Comparison of ENCODE assay signal across 11 mouse cellular contexts in genomic region chr9:43699417-43700225, GRCm38 (mm10). TPM values are rescaled to one million over a fixed set of nuclear protein-coding genes. Genes with fewer than 3 reads are reported as not detected.
DNase-seq lines count a peak whose midpoint lies in the region; ATAC-seq lines count a peak whose summit lies in the region.
"Had no signal": no experiment of that assay in that cellular context is flagged by ENCODE, and none has a peak within 500 bp of the region (broad histone marks: within the 10 kb centered on the region; RNA-seq: fewer than 3 reads in every experiment).

No protein-coding gene starts in this region.

- no peaks in the 10 kb centered on the region for H3K36me3 ChIP-seq in neural tube, embryonic 11.5 days (ENCODE audit: control insufficient read depth, insufficient read depth, low read length)
- no peaks in the 10 kb centered on the region for H3K36me3 ChIP-seq in forebrain, embryonic 15.5 days
- H3K36me3 ChIP-seq in kidney, embryonic 15.5 days, result no peaks in the 10 kb centered on the region
- H3K36me3 ChIP-seq: liver, embryonic 15.5 days had no signal

- H3K27me3 ChIP-seq in neural tube, embryonic 11.5 days (ENCODE audit: control insufficient read depth, insufficient read depth, low read length), result no peaks in the 10 kb centered on the region
- H3K27me3 ChIP-seq in forebrain, embryonic 15.5 days, result no peaks in the 10 kb centered on the region
- no peaks in the 10 kb centered on the region for H3K27me3 ChIP-seq in kidney, embryonic 15.5 days
- H3K27me3 ChIP-seq: liver, embryonic 15.5 days had no signal

- peak; percentile 59 for DNase-seq in neural tube, embryonic 11.5 days (ENCODE audit: low spot score)
- no peak for DNase-seq in neural tube, embryonic 10.5 days (ENCODE audit: extremely low spot score, low spot score)
- DNase-seq in layer of hippocampus, postnatal 10 days (ENCODE audit: low spot score in 2 of 2), result peak; percentile 56 to 74
- DNase-seq in retina, postnatal 1 day, result peak; percentile 70
- no peak for DNase-seq in frontal cortex, postnatal 10 days (ENCODE audit: low spot score in 2 of 2)
- DNase-seq: cerebellum, adult 11-12 months; heart, postnatal 4 days; thymus, postnatal 25 days had no signal

- H3K4me2 ChIP-seq in neural tube, embryonic 11.5 days (ENCODE audit: low read depth), result no peak overlapping the region
- peak overlapping the region; percentile 15; the same call in 1 of the 2 replicates for H3K4me2 ChIP-seq in forebrain, embryonic 15.5 days (replicated peaks)
- H3K4me2 ChIP-seq in kidney, embryonic 15.5 days, result no peak overlapping the region
- H3K4me2 ChIP-seq: liver, embryonic 15.5 days had no signal

- H3K27ac ChIP-seq in neural tube, embryonic 11.5 days (ENCODE audit: low read depth, low read length), result peak overlapping the region; percentile 54
- H3K27ac ChIP-seq in forebrain, embryonic 15.5 days (replicated peaks), result peak overlapping the region; percentile 88
- H3K27ac ChIP-seq in kidney, embryonic 15.5 days, result no peak overlapping the region
- H3K27ac ChIP-seq: liver, embryonic 15.5 days had no signal

- H3K9me3 ChIP-seq in neural tube, embryonic 11.5 days (ENCODE audit: control insufficient read depth, low read length), result no peaks in the 10 kb centered on the region
- H3K9me3 ChIP-seq in forebrain, embryonic 15.5 days, result no peaks in the 10 kb centered on the region
- H3K9me3 ChIP-seq in kidney, embryonic 15.5 days (replicated peaks), result no peaks in the 10 kb centered on the region
- H3K9me3 ChIP-seq: liver, embryonic 15.5 days had no signal

- H3K9ac ChIP-seq in neural tube, embryonic 11.5 days (ENCODE audit: low read length), result no peak overlapping the region
- H3K9ac ChIP-seq in forebrain, embryonic 15.5 days (replicated peaks), result no peak overlapping the region
- no peak overlapping the region for H3K9ac ChIP-seq in kidney, embryonic 15.5 days
- H3K9ac ChIP-seq: liver, embryonic 15.5 days had no signal

- H3K4me3 ChIP-seq in neural tube, embryonic 11.5 days (ENCODE audit: low read depth, low read length), result no peak overlapping the region
- H3K4me3 ChIP-seq in forebrain, embryonic 15.5 days, result no peak overlapping the region
- no peak overlapping the region for H3K4me3 ChIP-seq in kidney, embryonic 15.5 days (replicated peaks)
- H3K4me3 ChIP-seq: liver, embryonic 15.5 days had no signal

- no peaks in the 10 kb centered on the region for H3K4me1 ChIP-seq in neural tube, embryonic 11.5 days (ENCODE audit: control insufficient read depth, insufficient read depth, low read length)
- H3K4me1 ChIP-seq in forebrain, embryonic 15.5 days, result peaks cover 24% of the 10 kb centered on the region
- H3K4me1 ChIP-seq in kidney, embryonic 15.5 days, result peaks cover 12% of the 10 kb centered on the region; the same call in 1 of the 2 replicates
- H3K4me1 ChIP-seq: liver, embryonic 15.5 days had no signal

- ATAC-seq in neural tube, embryonic 11.5 days (ENCODE audit: insufficient read depth, low FRiP score, low TSS enrichment), result peak; percentile 71
- peak; percentile 93 for ATAC-seq in forebrain, embryonic 15.5 days (replicated peaks)
- no peak for ATAC-seq in kidney, embryonic 15.5 days (replicated peaks; ENCODE audit: low FRiP score)

- 54% methylated on average over 11 of the region's 11 CpGs for WGBS in neural tube, embryonic 11.5 days
- WGBS in forebrain, embryonic 15.5 days, result 31% methylated on average over 11 of the region's 11 CpGs
- WGBS in kidney, embryonic 15.5 days, result 59% methylated on average over 11 of the region's 11 CpGs

RNA-seq across cellular contexts. Expression of gene Nectin1, which starts 44.2 kb away (rescaled TPM):
- polyA plus RNA-seq in neural tube, embryonic 11.5 days (2014; fragmentation: Nextera tagmentation; extraction: Ambion mirVana), result 10.3 and 10.9 TPM in 2 replicates
- polyA plus RNA-seq in forebrain, embryonic 15.5 days (2015; fragmentation: Nextera tagmentation; extraction: Ambion mirVana), result 10.1 and 10.2 TPM in 2 replicates
- total RNA-seq in layer of hippocampus, postnatal 10 days (2021), result 100 to 1,000 TPM in 1 of 2 experiments, 10 to 100 TPM in 1; 96.1 to 106 TPM
- polyA plus RNA-seq in kidney, embryonic 15.5 days (2015; fragmentation: Nextera tagmentation; extraction: Ambion mirVana), result 4.1 and 4.9 TPM in 2 replicates

Comparison
In these comparisons a context has a peak if more than half of its experiments do, and no peak if none do; other contexts are left out.
1. DNase-seq: peak in neural tube, embryonic 11.5 days (single experiment), layer of hippocampus, postnatal 10 days (2 of 2) and retina, postnatal 1 day (single experiment); none in neural tube, embryonic 10.5 days (single experiment) and frontal cortex, postnatal 10 days (0 of 2).